Mouse (Mus musculus) MEL-GATA-1-ER (cell line): ENCODE data around the gene Klk1b27.
A peak's percentile ranks its signal among the peaks of the same experiment; 100 is the strongest.
"Not testable (repeated sequence)": the region's sequence is repeated elsewhere in the genome, so short reads cannot be mapped to it uniquely, and the experiment has no call there.

Experiments used
- DNase-seq: peaks from one replicate; pipeline ENCODE4 v3.0.0-alpha.2; 2012; ENCODE audit warnings: low read depth; ENCODE audit errors: extremely low read depth

Klk1b27 gene

GRCm38 (mm10) chr7:44051990-44052389 lies at the start of gene Klk1b27:
TSS of gene Klk1b27 (plus strand) at chr7:44052290.
- DNase-seq = not testable (repeated sequence)

- no peak for DNase-seq
Observed at GRCm38 (mm10) chr7:44004847-44005246, 47.2 kb upstream of the Klk1b27 start.

GRCm38 (mm10) chr7:44011868-44012267 lies 40.2 kb upstream of the Klk1b27 start, which contains the start of gene Klk1b26:
TSS of gene Klk1b26 (plus strand) at chr7:44012168.
- DNase-seq = not testable (repeated sequence)

GRCm38 (mm10) chr7:44014666-44015065 lies 37.4 kb upstream of the Klk1b27 start:
- not testable (repeated sequence) for DNase-seq

- DNase-seq = no peak
Observed at GRCm38 (mm10) chr7:44015071-44015470, 37.0 kb upstream of the Klk1b27 start.

- no peak for DNase-seq
Observed at GRCm38 (mm10) chr7:44072117-44072516, 20.0 kb downstream of the Klk1b27 start.

GRCm38 (mm10) chr7:44077703-44078102 lies 25.6 kb downstream of the Klk1b27 start:
- peak; percentile 69 for DNase-seq

GRCm38 (mm10) chr7:44096111-44096510 lies 44.0 kb downstream of the Klk1b27 start:
- DNase-seq = no peak

- DNase-seq = not testable (repeated sequence)
Observed at GRCm38 (mm10) chr7:44102028-44102427, 49.9 kb downstream of the Klk1b27 start, which contains the start of gene Klk1b21. TSS of gene Klk1b21 (plus strand) at chr7:44102328.
